Mouse (Mus musculus) lung, postnatal 14 days (tissue): ENCODE measurements around the gene Kdm2b.

Source experiments
- DNase-seq: peaks from one replicate; pipeline ENCODE4 v3.0.0; 2021

The Kdm2b gene

DNA sequence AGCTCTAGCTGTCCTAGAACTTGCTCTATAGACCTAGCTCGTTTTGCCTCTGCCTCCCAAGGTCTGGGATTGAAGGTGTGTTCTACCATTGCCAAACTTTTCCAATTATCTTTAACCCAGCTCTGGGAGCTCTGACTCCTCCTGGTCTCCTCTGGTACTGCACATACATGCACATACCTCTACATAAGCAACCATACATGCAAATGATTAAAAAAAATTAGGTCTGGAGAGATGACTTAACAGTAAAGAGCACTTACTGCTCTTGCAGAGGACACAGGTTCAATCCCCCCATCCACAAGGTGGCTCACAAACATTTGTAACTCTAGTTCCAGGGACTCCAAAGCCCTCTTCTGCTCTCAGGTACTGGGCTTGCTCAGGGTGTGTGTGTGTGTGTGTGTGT lies 165.6 kb downstream of the Kdm2b start:
- DNase-seq: no peak

DNA sequence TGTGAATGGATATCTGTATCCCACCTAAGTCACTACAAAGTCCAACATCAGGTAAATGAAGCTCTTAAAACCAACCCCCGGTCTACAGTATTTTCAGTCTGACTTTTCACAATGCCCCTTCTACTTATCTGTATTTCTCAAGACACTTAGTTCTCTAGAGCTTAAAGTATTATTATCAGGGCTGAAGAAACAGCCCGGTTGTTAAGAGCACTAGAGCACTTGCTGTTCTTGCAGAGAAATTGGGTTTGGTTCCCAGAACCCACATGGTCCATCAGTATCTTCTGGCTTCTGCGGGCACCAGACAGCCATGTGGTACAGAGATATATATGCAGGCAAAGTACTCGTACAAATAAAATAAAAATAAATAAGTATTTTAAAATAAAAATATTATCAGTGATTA lies 167.2 kb downstream of the Kdm2b start:
- DNase-seq: no peak

DNA sequence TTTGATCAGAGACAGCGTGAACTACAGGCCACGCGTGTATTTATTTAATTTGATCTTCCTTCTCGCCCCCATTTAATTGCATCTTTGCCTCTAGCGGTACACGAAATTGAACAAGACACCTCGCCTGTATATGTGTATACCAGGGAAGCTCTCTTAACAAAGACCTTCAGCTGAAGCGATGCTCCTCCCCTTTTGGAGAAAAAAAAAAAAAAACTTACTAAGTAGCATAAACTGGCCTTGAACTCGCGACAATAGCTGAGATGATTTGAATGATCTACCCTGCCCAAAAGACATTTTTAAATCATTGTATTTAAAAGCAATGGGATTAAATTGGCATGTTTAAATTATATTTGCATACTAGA lies 168.1 kb downstream of the Kdm2b start:
- no peak for DNase-seq

DNA sequence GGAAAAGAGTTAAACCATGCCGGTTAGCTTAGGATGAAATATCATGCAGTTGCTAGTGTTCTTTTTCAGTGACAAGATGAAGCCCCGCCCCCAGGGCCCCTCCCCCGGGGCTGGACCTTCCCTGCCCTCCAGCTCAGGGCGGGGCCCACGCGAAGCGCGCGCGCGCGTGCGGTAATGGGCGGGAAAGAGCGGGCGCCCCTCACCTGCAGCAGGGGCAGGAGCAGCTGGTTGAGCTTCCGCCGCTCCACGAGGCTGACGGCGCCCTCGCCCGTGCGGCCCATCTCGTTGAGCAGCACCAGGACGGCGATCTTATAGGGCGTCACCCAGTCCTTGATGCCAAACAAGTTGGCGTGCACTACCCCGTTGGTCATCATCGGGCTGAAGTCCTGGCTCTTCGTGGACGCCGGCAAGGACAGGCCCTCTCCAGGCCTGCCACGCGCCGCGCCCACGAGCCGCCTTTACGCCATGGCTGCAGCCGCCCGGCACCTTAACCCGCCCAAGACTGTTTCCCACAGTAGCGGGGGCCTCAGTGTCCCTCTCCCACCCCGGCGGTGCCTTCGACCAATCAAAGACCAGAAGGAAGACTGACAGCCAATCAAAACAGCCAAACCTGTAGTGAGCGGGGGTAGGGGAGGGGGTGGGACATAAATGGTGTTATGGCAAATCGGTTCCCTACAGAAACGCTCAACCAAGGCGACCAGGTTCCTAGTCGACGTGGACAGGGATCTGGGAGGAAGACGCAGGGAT lies 168.7 kb downstream of the Kdm2b start, which contains the start of gene Anapc5:
Gene Anapc5 (minus strand): TSS at position 563 of the 747 bp plus-strand sequence.
- peak; percentile 91 for DNase-seq
